In genomic region chr3:55396792-55397191, GRCm38 (mm10) we compare ENCODE assay signal across 13 mouse cellular contexts.
DNase-seq lines count a peak whose midpoint lies in the region; ATAC-seq lines count a peak whose summit lies in the region.
"Had no signal": no experiment of that assay in that cellular context is flagged by ENCODE, and none has a peak within 500 bp of the region (broad histone marks: within the 10 kb centered on the region; RNA-seq: fewer than 3 reads in every experiment).

No protein-coding gene starts in this region.

- no peak overlapping the region for H3K4me3 ChIP-seq in forebrain, embryonic 15.5 days
- no peak overlapping the region for H3K4me3 ChIP-seq in forebrain, embryonic 13.5 days
- no peak overlapping the region for H3K4me3 ChIP-seq in midbrain, embryonic 16.5 days (ENCODE audit: low read depth, low read length)
- H3K4me3 ChIP-seq: forebrain, embryonic 10.5 days; kidney, embryonic 15.5 days; megakaryocyte, embryonic 14.5 days had no signal

- peak overlapping the region; percentile 63 for H3K27ac ChIP-seq in forebrain, embryonic 15.5 days (replicated peaks)
- no peak overlapping the region for H3K27ac ChIP-seq in forebrain, embryonic 13.5 days
- H3K27ac ChIP-seq in midbrain, embryonic 16.5 days (ENCODE audit: low read length) = peak overlapping the region; percentile 43; the same call in 1 of the 2 replicates
- H3K27ac ChIP-seq: forebrain, embryonic 10.5 days; kidney, embryonic 15.5 days had no signal

- intact Hi-C loops in left cerebral cortex, postnatal 14 days (cut with DNase I) = no loop called here

- no peak overlapping the region for H3K4me2 ChIP-seq in forebrain, embryonic 15.5 days (replicated peaks)
- H3K4me2 ChIP-seq in forebrain, embryonic 13.5 days = no peak overlapping the region
- H3K4me2 ChIP-seq in midbrain, embryonic 16.5 days (ENCODE audit: low read length) = no peak overlapping the region
- H3K4me2 ChIP-seq: kidney, embryonic 15.5 days had no signal

- H3K36me3 ChIP-seq in forebrain, embryonic 15.5 days = no peaks in the 10 kb centered on the region
- no peaks in the 10 kb centered on the region for H3K36me3 ChIP-seq in forebrain, embryonic 13.5 days (ENCODE audit: poor library complexity, severe bottlenecking)
- H3K36me3 ChIP-seq in midbrain, embryonic 16.5 days (ENCODE audit: control insufficient read depth, insufficient read depth, low read length) = no peaks in the 10 kb centered on the region
- H3K36me3 ChIP-seq: forebrain, embryonic 10.5 days; kidney, embryonic 15.5 days had no signal

- 62% methylated on average over 2 of the region's 2 CpGs for WGBS in forebrain, embryonic 15.5 days
- WGBS in forebrain, embryonic 13.5 days = 64% methylated on average over 2 of the region's 2 CpGs
- WGBS in midbrain, embryonic 16.5 days = 35% methylated on average over 2 of the region's 2 CpGs

- peaks cover 19% of the 10 kb centered on the region for H3K4me1 ChIP-seq in forebrain, embryonic 15.5 days
- H3K4me1 ChIP-seq in forebrain, embryonic 13.5 days = peaks cover 16% of the 10 kb centered on the region
- H3K4me1 ChIP-seq in midbrain, embryonic 16.5 days (ENCODE audit: control insufficient read depth, insufficient read depth, low read length) = peaks cover 17% of the 10 kb centered on the region
- H3K4me1 ChIP-seq: forebrain, embryonic 10.5 days; megakaryocyte, embryonic 14.5 days had no signal

- H3K9ac ChIP-seq in forebrain, embryonic 15.5 days (replicated peaks) = no peak overlapping the region
- H3K9ac ChIP-seq in forebrain, embryonic 13.5 days = no peak overlapping the region
- H3K9ac ChIP-seq in midbrain, embryonic 16.5 days (ENCODE audit: low read depth, low read length) = no peak overlapping the region
- H3K9ac ChIP-seq: kidney, embryonic 15.5 days had no signal

- no peaks in the 10 kb centered on the region for H3K9me3 ChIP-seq in forebrain, embryonic 15.5 days
- H3K9me3 ChIP-seq in forebrain, embryonic 13.5 days (replicated peaks) = no peaks in the 10 kb centered on the region
- no peaks in the 10 kb centered on the region for H3K9me3 ChIP-seq in midbrain, embryonic 16.5 days (replicated peaks; ENCODE audit: control insufficient read depth, low read length, poor library complexity, severe bottlenecking)
- H3K9me3 ChIP-seq: forebrain, embryonic 10.5 days; kidney, embryonic 15.5 days had no signal

- peak; percentile 45 to 76 for DNase-seq in left cerebral cortex, postnatal 14 days (ENCODE audit: low spot score in 2 of 2)
- no peak for DNase-seq in left cerebral cortex, adult 11 months (ENCODE audit: low spot score)
- peak; percentile 89 for DNase-seq in NIH3T3 (ENCODE audit: low read depth)
- no peak for DNase-seq in lung, postnatal 14 days
- DNase-seq: heart, postnatal 4 days had no signal

- no peak for ATAC-seq in forebrain, embryonic 15.5 days (replicated peaks)
- no peak for ATAC-seq in forebrain, embryonic 13.5 days
- no peak for ATAC-seq in midbrain, embryonic 16.5 days
- ATAC-seq in erythroblast, adult 5-6 weeks (replicated peaks; ENCODE audit: low FRiP score, poor library complexity, severe bottlenecking) = no peak

- H3K27me3 ChIP-seq in forebrain, embryonic 15.5 days = no peaks in the 10 kb centered on the region
- no peaks in the 10 kb centered on the region for H3K27me3 ChIP-seq in forebrain, embryonic 13.5 days
- H3K27me3 ChIP-seq in midbrain, embryonic 16.5 days (ENCODE audit: control insufficient read depth, insufficient read depth, low read depth, low read length) = no peaks in the 10 kb centered on the region
- H3K27me3 ChIP-seq: CH12.LX; kidney, embryonic 15.5 days; megakaryocyte, embryonic 14.5 days had no signal

Comparison
In these comparisons a context has a peak if more than half of its experiments do, and no peak if none do; other contexts are left out.
1. DNase-seq: peak in left cerebral cortex, postnatal 14 days (2 of 2) and NIH3T3 (single experiment); none in left cerebral cortex, adult 11 months (single experiment) and lung, postnatal 14 days (single experiment).